Mouse (Mus musculus) v-Abl transformed pro-B cells (cell line): ENCODE results near the gene Maml2.

Source experiments
- in situ Hi-C, 2 experiments: fragments of 400-800 bp; cut with MboI; formaldehyde crosslinking; loops; one replicate each; pipeline ENCODE4 v1.15.1; 2025; ENCODE audit not compliant: unreplicated experiment in 2 of 2

The Maml2 gene

DNA sequence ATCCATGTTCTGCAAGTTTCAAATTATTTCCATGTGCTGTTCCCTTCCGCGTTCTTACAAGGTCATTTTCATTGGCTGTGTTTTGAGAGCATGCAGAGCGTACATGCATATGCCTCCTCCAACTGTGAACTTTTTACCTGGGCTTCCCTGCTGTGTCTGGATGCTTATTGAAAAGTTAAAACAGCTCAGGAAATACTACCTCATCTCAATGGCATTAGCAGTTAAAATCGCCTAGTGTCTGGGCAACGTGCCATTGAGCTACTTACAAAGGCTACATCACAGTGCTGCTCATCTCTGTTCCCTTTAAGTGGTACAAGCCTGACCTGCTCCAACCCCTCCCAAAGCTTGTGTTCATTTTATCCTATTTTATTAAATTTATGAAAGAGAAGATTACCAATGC is 347.4 kb downstream of the Maml2 start:
- in situ Hi-C loops = no loop called here

DNA sequence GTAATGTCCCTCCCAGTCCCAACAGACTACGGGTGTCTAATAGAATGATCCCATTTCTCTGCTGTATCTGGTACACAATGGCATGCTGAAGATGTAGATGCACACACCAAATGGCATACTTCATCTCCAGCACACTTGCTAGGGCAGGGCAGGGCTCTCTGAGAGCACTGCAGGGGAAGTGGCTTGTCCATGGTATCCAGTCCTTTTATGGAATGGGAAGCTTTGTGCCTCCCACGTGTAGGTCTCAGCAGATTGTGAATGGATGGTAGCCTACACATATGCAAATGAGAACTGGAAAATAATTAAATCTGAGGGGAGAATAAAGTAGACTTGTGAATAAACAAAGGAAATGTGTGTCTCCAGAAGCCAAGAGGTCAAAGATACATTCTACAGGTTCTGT is 353.3 kb downstream of the Maml2 start:
- in situ Hi-C loops = loop anchor here in 1 of 2 experiments (10.0 kb wide), 1 partner anchor 136 kb away; no protein-coding TSS in a partner anchor

DNA sequence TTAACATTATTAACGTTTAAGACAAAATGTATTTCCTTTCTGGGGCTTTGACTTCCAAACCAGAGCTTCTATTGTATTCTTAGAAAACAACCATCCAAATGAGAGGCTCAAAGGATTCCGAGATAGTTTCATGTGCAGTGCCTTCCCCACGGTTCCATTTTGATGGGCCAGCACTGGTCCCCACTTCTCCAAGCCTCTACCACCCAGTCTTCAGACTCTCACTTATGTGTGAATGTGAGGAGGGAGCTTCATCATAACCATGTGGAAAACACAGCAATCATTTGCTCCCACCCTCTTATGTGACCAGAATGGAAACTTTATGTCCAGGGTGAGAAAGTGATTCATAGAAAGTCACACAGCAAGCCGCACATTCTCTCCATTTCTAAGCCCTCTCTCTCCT is 354.1 kb downstream of the Maml2 start:
- in situ Hi-C loops = loop anchor here in 1 of 2 experiments (10.0 kb wide), 1 partner anchor 137 kb away; no protein-coding TSS in a partner anchor

GRCm38 (mm10) chr9:13652389-13652877 is 354.7 kb downstream of the Maml2 start:
- in situ Hi-C loops = loop anchor here in 1 of 2 experiments (10.0 kb wide), 1 partner anchor 138 kb away; no protein-coding TSS in a partner anchor

DNA sequence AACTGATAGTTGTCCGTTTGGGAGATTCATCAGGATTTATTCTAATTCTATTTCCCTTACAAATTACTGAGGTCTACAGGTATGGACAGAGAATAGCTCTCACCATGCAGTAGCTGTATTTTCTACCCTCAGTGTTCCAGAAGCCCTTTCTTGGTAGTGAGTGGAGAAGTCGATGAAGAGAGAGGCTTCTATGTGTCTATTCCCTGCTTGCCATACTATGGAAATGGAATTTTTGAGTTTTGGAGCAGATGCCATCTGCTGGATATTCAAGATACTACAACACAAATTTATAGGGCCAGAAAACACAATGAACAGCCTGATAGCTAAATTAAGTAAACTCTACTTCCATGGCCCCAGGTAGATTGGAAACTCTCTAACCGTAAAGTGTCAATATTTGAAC is 355.2 kb downstream of the Maml2 start:
- in situ Hi-C loops = loop anchor here in 1 of 2 experiments (10.0 kb wide), 1 partner anchor 138 kb away; no protein-coding TSS in a partner anchor

GRCm38 (mm10) chr9:13661768-13662623 is 364.2 kb downstream of the Maml2 start:
- in situ Hi-C loops = no loop called here

DNA sequence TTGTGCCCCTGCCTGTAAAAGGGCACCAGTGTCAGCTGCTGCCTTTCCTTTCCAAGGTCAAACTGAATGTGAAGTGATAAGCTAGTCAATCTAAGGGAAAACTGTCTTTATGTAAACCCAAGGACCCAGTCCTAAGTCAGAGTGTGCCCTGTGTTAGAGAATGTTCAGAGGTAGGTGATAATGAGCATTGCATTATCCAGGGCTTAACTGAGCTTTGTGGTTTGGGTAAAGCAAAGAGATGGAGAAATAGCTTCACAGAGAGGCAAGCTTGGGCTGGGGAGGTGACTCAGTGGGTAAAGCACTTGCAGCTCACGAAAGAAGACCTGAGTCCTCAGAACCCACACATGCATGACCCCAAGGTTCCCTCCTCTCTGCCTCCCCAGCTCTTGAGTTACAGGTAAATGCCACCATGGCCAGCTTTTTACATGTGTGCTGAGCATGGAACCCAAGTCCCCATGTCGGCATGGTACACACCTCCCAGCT is 367.8 kb downstream of the Maml2 start:
- in situ Hi-C loops = no loop called here

DNA sequence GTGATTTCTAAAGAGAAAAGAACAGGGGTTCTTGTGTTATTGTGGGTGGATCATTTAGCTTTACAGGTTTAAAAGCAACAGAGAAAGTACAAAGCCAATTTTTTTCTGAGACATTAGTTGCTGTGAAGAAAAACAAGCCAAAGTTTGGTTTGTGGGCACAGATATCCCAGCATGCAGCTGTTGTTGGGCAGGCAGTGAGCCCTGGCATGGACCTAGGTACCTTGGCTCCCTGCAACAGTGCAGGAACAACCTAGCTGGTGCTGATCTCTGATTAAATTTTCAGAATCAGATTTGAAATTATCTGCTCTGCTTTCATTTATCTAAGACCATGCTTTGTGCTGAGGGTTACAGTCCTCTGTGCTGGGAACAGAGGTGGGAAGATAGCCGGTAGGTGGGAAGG is 370.2 kb downstream of the Maml2 start:
- in situ Hi-C loops = no loop called here

DNA sequence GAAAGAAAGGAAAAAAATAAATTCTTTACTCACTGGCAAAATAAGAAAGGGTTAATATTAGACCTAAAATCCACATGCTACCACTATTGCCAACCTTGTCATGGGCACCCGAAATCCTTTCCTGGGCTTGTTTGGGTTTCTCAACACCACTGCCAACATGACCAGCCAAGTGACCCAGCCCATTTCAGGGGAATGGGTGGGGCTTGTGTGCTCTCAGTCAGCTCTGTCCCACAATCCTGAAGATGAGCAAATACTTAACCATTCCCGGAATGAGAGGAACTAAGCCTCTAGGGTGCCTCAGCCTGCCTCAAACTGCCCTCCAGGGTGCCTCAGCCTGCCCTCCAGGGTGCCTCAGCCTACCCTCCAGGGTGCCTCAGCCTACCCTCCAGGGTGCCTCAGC is 371.0 kb downstream of the Maml2 start:
- in situ Hi-C loops = no loop called here

DNA sequence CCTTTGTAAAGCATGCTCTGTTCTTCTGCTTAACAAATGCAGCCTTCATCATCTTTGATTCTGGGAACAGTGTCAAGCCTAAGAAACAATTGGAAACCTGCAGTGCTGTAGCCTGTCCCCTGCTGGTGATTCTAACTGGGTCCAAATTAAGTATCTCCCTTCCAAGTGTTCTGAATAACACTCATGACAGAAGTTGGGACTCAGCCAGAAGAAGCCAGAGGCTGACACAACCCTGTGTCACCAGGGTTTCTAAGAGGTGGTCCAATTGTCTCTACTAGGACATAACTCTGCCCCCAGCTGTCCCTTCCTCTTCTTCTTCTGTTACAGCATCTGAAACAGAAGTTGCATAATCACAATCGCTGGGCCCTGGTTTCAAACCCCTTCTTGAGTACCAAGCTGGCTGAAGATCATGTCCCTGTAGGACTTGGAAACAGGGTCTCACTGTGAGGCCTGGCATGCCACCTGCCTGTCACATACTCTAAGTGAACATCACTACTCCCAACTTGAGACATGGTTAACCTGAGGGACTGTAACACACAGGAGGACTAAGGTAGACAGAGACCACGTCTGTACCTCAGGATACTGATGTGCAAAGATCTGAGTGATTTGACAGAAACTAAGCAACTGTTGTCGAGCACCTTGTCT is 373.5 kb downstream of the Maml2 start:
- in situ Hi-C loops = no loop called here

DNA sequence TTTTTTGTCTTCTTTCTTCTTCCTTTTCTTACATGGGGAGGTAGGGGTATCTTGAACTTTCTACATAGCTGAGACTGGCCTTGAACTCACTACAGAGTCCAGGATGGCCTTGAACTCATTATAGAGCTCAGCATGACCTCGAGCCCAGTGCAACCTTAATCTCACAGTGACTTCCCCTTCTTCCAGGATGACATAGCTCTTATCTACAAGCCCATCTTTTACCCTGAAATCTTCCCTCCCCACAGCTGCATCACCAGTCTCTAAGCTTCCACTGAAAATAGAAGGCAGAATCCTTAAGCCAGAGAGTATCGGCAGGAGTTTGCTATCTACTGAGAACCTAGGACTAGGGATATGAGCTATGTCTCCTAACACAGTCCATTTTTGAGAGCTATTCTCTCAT is 375.5 kb downstream of the Maml2 start:
- in situ Hi-C loops = no loop called here

- in situ Hi-C loops = no loop called here
Observed at GRCm38 (mm10) chr9:13678026-13678425, 380.3 kb downstream of the Maml2 start.

GRCm38 (mm10) chr9:13679696-13680095 is 381.9 kb downstream of the Maml2 start:
- in situ Hi-C loops = no loop called here

- in situ Hi-C loops = no loop called here
Observed at GRCm38 (mm10) chr9:13681147-13681546, 383.4 kb downstream of the Maml2 start.

DNA sequence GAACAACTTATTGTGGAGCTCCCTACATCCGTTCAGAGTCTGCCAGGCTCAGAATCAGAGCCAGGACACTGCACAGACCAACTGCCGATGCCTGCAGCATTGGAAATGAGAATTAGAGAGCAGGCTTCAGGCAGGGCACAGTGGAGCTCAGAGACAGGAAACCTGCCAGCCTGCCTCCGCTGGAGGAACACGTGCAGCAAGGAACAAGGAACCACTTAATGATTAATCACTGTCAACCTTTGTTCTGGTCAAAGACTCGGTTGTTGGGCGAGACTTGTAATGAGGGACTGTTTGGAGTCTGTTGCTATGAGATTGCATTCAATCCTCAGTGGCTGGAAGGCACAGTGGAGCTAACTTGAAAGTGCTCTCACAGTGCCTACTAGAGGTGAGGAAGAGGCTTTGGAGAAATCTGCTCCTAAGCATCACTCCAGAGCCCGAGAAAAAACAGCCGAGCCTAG is 383.9 kb downstream of the Maml2 start:
- in situ Hi-C loops = no loop called here

GRCm38 (mm10) chr9:13684327-13684934 is 386.7 kb downstream of the Maml2 start:
- in situ Hi-C loops = no loop called here

GRCm38 (mm10) chr9:13686977-13687659 is 389.4 kb downstream of the Maml2 start:
- in situ Hi-C loops = no loop called here

GRCm38 (mm10) chr9:13688997-13689396 is 391.2 kb downstream of the Maml2 start:
- in situ Hi-C loops = no loop called here

- in situ Hi-C loops = no loop called here
Observed at GRCm38 (mm10) chr9:13690321-13690720, 392.6 kb downstream of the Maml2 start.

DNA sequence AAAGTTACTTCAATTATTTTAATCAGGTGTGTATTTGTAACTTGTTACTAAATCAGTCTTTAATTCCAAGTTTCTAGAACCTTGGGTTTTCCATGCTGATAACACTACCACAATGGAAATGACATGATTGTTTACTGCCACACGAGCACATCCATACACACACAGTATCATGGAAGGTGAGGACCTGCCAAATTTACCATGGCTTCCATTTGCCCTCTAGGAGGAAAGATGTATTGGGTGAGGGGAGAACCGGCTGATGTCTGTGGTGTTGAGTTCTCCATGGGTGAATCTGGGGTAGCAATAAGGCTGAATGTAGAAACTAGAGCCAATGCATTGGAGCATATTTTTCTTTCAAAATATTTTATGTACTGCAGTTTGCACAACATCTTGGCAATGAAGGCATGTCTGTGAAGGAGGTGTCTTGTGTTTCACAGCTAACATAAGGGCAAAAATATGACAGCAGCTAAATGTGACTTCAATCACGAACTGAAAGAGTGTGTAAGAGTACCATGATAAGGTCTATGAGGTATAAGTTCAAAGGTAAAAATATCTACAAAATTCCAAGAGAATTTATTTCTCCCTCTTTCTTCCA is 396.0 kb downstream of the Maml2 start:
- in situ Hi-C loops = no loop called here
